Mouse (Mus musculus) skeletal muscle tissue, adult 2 months (tissue): ENCODE measurements around the gene Olfr248.
"Not testable (repeated sequence)": the region's sequence is repeated elsewhere in the genome, so short reads cannot be mapped to it uniquely, and the experiment has no call there.

Experiments
- DNase-seq: peaks from one replicate; pipeline ENCODE4 v3.0.0-alpha.2; 2012; ENCODE audit warnings: low read depth, low spot score

Olfr248 gene

DNA sequence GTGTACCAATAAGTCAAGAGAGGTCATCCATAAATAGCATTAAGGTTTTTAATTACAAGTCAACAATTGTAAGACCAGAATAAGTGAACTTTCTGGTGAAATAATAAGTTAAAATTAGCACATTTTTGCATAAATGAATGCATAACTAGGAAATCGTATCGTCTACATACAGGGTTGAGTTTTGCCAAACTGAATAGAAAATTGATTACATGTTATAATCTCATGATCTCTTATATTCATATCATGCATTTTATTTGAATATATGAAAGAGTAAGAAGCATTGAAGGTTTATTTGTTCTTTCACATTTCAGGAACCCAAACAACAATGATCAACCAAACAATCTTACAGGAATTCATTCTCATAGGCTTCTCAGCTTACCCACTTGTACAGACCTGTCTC lies at the start of gene Olfr248:
TSS of gene Olfr248 (plus strand) at position 301 of the 400 bp plus-strand sequence.
- DNase-seq, result no peak

DNA sequence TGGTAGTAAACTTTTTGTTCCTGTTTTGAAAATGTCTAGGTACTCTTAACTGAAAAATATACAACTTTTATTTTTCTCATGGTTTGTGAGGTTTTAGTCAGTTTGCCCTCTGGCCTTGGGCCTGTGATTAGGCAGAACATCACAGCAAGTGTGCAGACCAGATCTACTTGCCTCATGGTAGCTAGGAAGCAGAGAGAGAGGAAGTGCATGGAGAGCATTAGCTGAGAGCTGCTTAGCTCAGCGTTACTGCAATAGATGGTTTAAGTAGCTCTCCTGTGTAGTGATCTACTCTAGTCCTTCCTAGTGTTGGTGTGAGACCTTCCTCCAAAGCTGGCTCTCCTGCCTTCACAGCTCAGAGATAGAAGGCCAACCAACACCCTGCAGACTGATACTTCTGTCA lies 37.2 kb upstream of the Olfr248 start:
- DNase-seq, result not testable (repeated sequence)

DNA sequence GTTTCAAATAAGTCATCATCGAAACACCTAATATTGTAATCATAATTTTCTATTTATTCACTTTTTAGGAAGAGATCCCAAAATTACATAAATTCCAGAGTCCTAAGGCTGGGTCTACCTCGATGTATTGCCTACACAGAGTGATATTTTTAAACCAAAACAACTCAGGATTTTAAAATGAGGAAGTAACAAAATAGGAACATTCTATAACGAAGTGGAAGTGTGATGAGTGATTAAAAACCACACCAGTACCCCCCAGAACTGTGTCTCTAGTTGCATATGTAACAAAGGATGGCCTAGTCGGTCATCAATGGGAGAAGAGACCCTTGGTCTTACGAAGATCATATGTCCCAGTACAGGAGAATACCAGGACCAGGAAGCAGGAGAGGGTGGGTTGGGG lies 36.2 kb upstream of the Olfr248 start:
- no peak for DNase-seq

DNA sequence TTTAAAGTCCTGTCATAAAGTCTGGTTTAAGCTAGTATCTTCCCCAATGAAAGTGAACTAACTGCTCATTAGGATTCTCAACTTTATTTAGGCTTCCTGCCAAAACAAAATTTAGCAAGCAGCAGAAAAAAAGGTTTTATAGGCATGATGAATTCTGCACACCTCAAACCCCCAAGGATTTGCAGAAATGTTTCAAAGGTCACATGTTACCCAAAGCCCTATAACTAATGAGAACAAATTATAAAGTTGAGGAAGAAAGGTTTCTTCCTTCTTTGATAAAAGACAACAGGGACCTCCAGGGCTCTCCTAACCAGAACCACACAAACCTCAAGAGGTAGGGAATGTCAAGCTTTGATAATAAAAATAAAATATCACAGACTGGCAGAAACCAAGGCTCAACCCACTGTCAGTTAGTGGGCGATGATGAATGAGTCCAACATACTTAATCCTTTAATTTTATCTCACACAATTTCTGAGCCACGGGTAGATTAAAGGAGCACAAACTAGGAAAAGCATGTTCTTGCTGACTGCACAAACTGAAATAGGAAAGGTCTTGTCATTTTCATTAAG lies 25.9 kb upstream of the Olfr248 start, which contains the start of gene Olfr417:
TSS of gene Olfr417 (plus strand) at position 241 of the 570 bp plus-strand sequence.
- no peak for DNase-seq

DNA sequence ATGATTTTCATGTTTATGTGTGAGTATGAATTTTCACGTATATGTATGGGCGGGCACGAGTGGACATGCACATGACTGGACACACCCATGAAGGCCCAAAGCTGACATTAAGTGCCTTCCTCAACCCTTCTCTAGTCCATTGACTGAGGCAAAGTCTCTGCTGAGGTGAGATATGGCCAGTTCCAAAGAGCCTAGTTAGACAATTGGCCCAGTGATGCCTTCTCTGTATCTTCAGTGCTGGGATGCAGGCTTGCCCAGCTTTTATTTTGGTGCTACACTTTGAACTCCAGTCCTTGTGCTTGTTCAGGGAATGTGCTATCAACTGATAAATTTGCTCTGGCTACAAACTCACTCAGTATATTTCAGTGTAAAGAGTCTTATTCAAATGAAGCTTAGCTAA lies 17.0 kb upstream of the Olfr248 start:
- DNase-seq, result no peak

DNA sequence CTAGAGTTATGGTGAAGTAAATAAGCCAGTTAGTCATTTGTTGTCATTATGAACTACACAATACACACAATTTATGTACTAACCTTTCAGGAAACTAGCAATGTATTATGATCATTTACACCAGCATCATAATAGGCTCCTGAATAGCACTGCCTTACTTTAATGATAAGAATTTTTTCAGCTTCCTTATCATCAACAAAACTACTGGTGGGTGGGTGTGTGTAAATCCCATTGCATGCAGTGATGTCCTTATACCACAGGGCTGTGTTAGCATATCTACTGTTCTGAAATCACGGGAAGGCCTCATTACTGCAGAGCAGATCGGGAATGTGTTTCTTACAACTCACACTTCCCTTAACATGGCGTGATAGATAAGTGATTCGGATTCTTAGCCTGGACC lies 32.1 kb downstream of the Olfr248 start:
- DNase-seq, result no peak

DNA sequence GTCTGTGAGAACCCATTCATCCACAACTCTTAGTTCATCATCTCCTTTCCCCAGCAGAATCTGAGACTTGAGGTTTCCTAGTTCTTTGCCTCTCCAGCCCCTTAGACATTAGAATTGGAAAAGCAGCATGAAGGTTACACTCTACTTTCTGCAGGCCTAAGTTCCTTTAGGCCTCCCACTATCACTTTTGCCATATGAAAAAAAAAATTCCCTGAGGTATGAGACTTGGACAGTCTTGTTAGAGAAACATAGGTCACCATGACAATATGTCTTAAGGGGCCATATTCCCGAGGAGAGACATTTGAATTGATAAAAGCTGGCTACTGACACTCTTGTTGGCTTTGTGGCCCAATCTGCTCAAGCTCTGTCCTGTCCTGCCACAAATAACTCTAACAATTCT lies 32.9 kb downstream of the Olfr248 start, which contains the start of gene Olfr414:
TSS of gene Olfr414 (plus strand) at position 301 of the 400 bp plus-strand sequence.
- no peak for DNase-seq

DNA sequence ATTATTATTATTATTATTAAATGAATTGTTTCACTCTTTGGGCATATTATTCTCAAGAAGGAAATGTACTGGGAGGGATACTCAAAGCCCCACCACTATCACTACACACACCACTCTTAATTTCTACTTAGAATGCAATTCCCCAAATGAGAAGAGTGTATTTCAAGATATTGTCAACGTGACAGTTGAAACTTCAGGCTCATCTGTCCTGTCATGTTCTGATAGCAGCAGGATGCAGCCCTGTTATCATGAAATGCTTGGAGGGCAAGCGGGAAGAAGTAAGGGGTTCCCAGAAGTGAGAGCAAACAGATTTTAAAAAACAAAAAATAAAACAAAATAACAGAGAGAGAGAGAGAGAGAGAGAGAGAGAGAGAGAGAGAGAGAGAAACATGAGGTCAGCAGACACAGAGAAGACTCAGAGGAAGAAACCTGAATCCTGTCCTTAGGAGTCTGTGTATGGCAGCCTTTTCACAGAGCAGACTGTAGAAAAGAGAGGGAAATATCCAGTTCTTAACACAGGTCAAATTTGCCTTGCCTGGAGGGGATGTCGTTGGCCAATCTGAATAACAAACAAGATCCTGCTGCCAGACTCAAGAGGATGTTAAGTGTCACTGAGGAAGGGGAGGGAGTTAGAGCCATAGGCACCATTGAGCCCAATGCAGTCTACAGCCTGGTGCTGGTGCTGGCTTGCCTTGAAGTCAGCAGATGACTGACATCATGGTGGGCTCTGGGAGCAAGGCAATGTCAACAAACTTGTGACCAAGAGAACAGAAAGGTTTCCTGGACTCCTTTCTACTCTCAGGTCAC lies 35.5 kb downstream of the Olfr248 start:
- DNase-seq, result no peak

DNA sequence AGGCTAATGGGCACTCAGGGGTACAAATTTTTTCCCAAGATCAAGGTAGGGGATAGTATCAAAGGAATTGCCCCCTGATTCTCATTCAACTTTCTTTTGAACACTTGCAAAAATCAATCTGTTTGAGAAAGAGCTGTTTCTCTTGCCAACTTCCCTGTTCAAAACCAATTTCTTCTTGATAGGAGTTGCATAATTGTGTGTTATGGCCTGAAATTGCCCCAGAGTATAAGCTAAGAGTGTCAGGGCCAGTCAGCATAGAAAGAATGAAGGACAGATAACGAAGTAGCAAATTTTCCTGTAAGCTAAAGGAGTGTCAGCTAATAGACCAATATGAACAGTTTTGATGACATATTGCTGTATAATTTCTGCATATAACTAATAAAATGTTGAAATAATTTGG lies 36.6 kb downstream of the Olfr248 start:
- DNase-seq, result no peak

DNA sequence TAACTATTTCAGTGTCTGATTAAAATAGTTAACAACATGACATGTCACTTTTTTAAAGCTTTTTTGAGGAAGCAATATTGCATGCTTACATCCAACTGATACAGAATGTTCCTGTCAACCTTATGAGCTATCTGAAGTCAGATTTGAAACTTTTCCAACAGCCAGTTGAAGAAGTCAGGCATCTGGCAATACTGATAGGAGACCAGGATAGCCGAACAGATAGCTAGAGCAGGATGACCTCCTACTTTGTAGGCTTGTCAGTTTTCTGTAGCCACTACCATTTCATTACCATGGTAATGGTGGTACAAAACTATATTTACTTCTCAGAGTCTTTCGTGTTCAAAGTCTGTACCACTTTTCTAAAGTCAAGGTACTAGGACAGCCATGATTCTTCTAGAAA lies 37.6 kb downstream of the Olfr248 start:
- DNase-seq, result no peak

DNA sequence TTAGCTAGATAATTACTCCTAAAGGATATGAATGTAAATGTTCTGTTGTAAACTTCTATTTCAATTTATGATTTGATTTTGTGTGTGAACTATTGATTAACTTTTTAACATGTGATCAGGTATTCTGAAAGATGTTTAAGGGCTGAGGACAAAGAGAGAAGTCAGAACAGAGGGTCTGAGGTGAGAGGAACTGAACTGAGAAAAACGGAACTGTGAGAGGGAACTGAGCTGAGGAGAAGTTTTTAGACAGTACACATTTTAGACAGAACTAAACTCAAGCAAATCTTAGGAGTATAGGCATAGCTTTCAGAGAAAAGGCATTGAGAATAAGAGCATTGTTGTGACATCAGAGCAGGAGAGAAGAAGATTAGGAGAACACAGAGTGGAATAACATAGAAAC lies 43.3 kb downstream of the Olfr248 start:
- DNase-seq, result no peak
